Mouse (Mus musculus) embryo, embryonic 9.5 days (tissue): ENCODE measurements around the gene Fbxl21.

Experiments used
- DNase-seq: peaks from one replicate; pipeline ENCODE4 v3.0.0-alpha.2; 2017; ENCODE audit errors: extremely low spot score

Gene Fbxl21

DNA sequence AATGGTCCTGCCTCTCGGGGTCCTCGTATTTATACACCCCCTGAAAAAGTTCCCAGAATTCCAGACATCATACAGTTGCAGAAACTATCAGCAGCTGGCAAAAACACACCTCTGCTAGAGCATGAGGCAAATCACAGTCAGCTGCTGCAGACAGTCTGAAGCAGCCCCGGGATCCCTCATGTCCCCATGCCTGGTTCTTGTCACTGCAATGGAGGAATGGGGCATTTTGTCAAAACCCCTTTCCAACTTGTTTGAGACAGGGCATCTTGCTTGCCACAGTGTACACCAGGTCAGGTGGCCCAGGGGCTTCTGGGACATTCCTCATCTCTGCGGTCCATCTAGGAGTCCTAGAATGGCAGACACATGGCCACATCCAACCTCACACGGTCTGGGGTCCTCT is 12.7 kb downstream of the Fbxl21 start:
- no peak for DNase-seq

DNA sequence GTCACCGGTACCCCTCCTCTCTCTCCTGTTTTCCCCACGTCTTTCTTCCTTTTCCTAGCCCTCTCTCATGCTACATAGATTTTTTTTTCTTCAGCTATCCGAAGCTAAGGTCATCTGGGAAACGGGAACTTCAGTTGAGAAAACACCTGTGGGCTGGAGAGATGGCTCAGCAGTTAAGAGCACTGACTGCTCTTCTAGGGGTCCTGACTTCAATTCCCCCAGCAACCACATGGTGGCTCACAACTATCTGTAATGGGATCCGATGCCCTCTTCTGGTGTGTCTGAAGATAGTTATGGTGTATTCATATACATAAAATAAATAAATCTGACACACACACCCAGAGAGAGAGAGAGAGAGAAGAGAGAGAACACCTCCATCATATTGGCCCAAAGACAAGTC is 13.3 kb downstream of the Fbxl21 start:
- no peak for DNase-seq

- DNase-seq, result no peak
These were observed 14.8 kb downstream of the Fbxl21 start for GRCm38 (mm10) chr13:56537026-56537425.

- DNase-seq, result no peak
These were observed 17.6 kb downstream of the Fbxl21 start for GRCm38 (mm10) chr13:56539846-56540245.

- no peak for DNase-seq
These were observed 21.5 kb downstream of the Fbxl21 start for GRCm38 (mm10) chr13:56543805-56544204.

GRCm38 (mm10) chr13:56544956-56545355 is 22.7 kb downstream of the Fbxl21 start:
- no peak for DNase-seq

DNA sequence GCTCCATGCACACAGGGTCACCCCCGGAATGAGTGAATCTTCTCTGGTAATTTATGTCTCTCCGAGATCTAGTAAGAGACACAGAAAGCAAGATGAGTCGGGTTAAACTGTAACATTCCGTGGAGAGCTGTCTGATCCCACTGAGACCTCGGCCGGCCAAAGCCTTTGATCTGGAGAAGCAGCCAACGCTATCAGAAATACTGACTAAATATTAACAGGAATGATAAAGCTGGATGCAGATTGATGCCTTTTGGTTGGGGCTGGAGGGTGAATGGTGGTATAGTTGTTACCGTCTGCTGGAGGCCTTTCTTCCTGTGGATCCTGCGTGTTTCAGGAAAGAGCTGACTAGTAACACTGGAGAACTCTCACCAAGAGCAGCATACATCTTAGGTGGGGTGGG is 26.1 kb downstream of the Fbxl21 start, which contains the start of gene Lect2:
Gene Lect2, minus strand, starts transcription at position 102 of the 400 bp plus-strand sequence.
- DNase-seq, result no peak

DNA sequence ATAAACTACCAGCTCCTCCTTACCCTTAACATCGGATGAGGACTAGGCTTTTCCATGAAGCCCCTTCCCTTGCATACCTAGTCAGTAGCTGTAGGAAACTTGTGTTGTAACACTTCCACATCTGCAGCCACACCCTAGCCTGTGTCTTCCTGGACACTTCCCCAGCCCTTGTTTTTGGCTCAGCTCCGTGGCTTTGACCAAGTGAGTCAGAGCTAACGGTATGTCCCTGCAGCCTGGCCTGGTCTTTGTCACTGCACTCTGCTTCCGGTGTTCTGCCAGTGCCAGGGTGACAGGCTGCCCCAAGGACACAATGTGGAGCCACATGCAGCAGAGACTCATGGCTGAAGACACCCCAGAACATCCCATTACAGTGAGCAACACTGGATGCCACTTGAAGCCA is 27.1 kb downstream of the Fbxl21 start:
- DNase-seq, result no peak

- no peak for DNase-seq
These were observed 28.3 kb downstream of the Fbxl21 start for GRCm38 (mm10) chr13:56550574-56550973.

DNA sequence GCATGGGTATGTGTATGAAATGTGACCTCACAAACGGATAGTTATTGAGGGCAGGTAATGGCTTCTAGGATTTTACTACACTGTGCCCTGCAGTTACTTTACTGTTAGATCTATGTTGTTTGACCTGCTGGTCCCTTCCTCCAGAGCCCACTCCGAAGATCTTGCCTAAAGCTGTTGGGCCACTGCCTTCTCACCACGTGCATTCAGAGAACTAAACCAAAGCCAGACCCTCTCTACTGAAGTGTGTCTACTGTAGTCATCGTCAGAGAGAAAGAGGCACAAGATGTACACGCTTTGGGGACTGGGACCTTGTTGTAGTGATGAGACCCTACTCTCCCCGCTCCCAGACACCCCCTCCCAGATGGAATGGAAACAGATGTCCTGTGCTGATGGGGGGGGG is 29.4 kb downstream of the Fbxl21 start:
- no peak for DNase-seq

- no peak for DNase-seq
These were observed 31.7 kb downstream of the Fbxl21 start for GRCm38 (mm10) chr13:56553923-56554322.

- DNase-seq, result peak; percentile 79
These were observed 32.1 kb downstream of the Fbxl21 start for GRCm38 (mm10) chr13:56554409-56554808.

DNA sequence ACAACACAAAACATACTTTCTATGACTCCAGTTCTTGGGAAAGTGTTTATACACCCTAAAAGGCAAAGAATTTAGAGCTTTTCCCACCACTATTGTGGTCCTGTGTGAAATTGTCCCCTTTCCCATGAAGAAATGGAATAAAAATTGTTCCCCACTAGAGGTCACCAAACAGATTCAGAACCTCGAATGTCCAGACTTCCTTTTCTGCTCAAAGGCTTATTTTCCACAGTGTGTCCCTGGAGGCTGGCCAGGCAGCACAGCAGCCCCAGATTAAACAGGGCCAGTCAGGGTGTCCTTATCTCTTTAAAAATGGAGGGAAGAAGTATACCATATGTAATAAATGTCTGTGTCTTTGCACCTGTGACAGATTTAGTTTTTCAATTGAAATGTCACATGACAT is 33.7 kb downstream of the Fbxl21 start:
- DNase-seq, result no peak

GRCm38 (mm10) chr13:56556701-56557100 is 34.4 kb downstream of the Fbxl21 start:
- no peak for DNase-seq

- no peak for DNase-seq
These were observed 36.5 kb downstream of the Fbxl21 start for GRCm38 (mm10) chr13:56558811-56559210.

- DNase-seq, result no peak
These were observed 37.6 kb downstream of the Fbxl21 start for GRCm38 (mm10) chr13:56559841-56560370.

DNA sequence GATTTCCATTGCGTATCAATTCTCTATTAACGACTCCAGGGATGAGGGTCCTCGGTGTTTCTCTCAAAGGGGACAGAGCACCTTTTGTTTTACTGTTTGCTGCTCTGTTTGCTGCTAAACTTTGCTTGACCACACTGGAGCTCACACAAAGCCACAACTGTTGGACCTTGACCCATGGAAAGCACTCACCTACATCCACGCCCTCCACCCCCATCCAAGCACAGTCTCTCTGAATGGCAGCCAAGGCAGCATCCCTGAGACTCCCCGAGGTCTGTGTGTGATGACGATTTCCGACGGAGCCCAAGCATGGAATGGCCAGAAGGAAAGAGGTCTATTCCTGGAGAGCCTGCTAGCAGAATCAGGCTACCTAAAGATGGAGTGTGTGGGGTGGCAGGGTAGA is 38.9 kb downstream of the Fbxl21 start:
- no peak for DNase-seq

DNA sequence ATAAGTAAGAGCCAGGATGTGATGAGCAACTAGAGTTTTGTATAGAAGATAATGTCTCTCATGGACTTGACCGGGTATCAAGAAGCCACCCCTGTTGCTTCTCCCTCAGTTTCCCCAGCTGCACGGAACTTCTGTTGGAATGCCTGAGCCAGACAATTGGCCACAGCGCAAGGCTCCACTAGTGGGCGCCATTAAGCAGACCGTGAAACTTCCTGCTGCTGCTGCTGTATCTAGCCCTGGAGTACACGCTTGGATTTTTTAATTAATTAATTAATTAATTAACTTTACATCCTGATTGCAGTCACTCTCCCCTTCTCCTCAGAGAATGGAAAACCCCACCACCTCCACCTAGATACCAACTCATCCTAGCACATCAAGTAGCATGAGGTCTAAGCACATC is 40.8 kb downstream of the Fbxl21 start:
- no peak for DNase-seq

DNA sequence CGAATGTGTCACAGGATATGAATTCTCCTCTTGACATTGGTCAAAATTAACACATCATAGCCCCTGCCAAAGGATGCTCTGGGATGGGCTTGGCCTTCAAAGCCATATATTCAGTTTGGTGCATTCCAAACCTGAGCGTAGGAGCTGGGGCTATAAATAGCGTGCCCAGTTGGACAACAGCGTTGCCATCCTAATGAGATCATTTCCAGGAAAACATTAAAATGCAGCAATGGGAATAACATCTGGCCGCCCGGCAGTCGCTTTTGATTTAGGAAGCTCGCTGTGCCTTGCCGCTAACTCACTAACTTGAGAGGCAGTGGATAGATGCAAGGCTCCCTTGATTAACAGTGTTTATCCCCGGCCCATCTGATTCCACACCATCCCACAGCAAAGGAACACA is 44.1 kb downstream of the Fbxl21 start:
- no peak for DNase-seq

- no peak for DNase-seq
These were observed 49.4 kb downstream of the Fbxl21 start for GRCm38 (mm10) chr13:56571645-56572044.

DNA sequence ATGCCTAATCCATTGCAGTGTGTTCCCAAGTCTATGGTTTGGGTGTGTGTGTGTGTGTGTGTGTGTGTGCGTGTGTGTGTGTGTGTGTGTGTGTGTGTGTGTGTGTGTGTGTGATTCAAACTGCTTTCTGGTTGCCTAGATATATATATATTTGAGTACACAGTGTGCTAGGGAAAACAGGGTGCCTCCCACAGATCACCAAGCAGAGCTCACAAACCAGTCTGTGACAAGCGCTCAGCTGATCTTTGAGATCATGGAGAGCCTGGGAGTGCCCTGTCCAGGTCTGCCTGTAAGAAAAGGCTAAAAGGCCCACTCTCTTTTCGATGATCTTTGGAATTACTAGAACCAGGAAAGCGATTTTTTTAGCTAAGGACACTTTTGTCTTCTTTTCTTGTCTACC is 52.8 kb downstream of the Fbxl21 start:
- no peak for DNase-seq

GRCm38 (mm10) chr13:56575701-56576321 is 53.5 kb downstream of the Fbxl21 start:
- DNase-seq, result peak; percentile 78

GRCm38 (mm10) chr13:56578097-56578496 is 55.8 kb downstream of the Fbxl21 start:
- DNase-seq, result peak; percentile 40

DNA sequence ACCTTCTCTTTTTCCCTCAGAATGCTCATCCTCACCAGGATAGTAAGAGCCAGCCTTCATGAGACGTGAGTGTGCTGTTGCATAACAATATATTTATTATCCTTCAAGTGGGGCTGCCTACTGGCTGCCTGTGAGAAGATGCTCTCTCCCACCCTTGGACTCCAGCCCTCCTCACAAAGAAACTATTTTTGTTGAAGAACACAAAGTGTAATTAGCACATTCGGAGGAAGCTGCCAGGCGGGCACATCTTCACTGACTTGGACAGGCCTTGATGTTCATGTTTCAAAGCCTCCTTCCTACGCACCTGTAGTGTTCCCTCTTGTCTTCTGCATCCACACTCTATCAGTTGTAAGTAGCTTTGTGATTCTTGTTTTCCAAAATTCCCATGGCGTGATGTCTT is 58.2 kb downstream of the Fbxl21 start:
- DNase-seq, result no peak
